Mouse (Mus musculus): ENCODE results near the gene Fbxl2.

DNA sequence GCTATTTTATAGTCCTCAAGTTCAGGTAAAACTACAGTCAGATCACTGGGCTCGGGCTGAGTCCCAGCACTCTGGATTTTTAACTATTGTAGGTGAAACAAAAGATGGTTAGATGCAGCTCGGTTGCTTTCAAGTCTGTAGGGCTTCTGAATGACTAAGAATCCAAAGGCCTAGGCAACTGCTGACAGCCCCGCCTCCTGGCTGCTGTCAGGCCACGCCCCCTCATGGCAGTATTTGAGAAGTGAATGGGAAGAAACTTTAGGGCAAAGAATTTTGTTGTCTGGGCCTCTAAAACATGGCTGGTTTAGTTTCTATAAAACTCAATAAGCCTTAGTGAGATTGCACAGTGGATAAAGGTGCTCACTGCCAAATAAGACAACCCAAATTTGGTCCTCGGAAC is 36.5 kb downstream of the Fbxl2 start:
- TF ChIP-seq CTCF (IDR thresholded peaks at IDR 0.05; ENCODE audit: insufficient read depth, low read length) (no peak), POLR2A (IDR thresholded peaks at IDR 0.05; ENCODE audit: borderline replicate concordance, extremely low read depth, low read depth, low read length) (no peak)

All from lung, adult 2 months (tissue).